22 mouse cellular contexts compared by ENCODE assay signal in genomic region chr1:72085661-72086060, GRCm38 (mm10).
"Had no signal": no experiment of that assay in that cellular context is flagged by ENCODE, and none has a peak within 500 bp of the region (broad histone marks: within the 10 kb centered on the region; RNA-seq: fewer than 3 reads in every experiment).

No protein-coding gene starts in this region.

- H3K4me3 ChIP-seq: layer of hippocampus, adult 2 months; limb, embryonic 10.5 days; limb, embryonic 13.5 days; liver, embryonic 12.5 days; liver, embryonic 15.5 days; lung, embryonic 15.5 days; neural tube, embryonic 12.5 days; neural tube, embryonic 15.5 days had no signal

- H3K9ac ChIP-seq: limb, embryonic 13.5 days; liver, embryonic 12.5 days; liver, embryonic 15.5 days; lung, embryonic 15.5 days; neural tube, embryonic 12.5 days; neural tube, embryonic 15.5 days had no signal

- H3K4me1 ChIP-seq: limb, embryonic 10.5 days; limb, embryonic 13.5 days; liver, embryonic 12.5 days; liver, embryonic 15.5 days; lung, embryonic 15.5 days; neural tube, embryonic 12.5 days; neural tube, embryonic 15.5 days had no signal

- H3K4me2 ChIP-seq: limb, embryonic 13.5 days; liver, embryonic 12.5 days; liver, embryonic 15.5 days; lung, embryonic 15.5 days; midbrain, embryonic 11.5 days; neural tube, embryonic 12.5 days; neural tube, embryonic 15.5 days had no signal

- ATAC-seq: liver, embryonic 12.5 days had no signal

- H3K9me3 ChIP-seq: limb, embryonic 10.5 days; limb, embryonic 13.5 days; liver, embryonic 12.5 days; liver, embryonic 15.5 days; lung, embryonic 15.5 days; neural tube, embryonic 12.5 days; neural tube, embryonic 15.5 days had no signal

- H3K27me3 ChIP-seq: limb, embryonic 13.5 days; liver, embryonic 12.5 days; liver, embryonic 15.5 days; lung, embryonic 15.5 days; neural tube, embryonic 12.5 days; neural tube, embryonic 15.5 days had no signal

- H3K36me3 ChIP-seq: limb, embryonic 10.5 days; limb, embryonic 13.5 days; liver, embryonic 12.5 days; liver, embryonic 15.5 days; lung, embryonic 15.5 days; neural tube, embryonic 12.5 days; neural tube, embryonic 15.5 days had no signal

- DNase-seq: kidney, adult 2 months; kidney, postnatal 25 days; layer of hippocampus, adult 9-11 months; liver; lung, adult 18-20 months; lung, postnatal 10 days; lung, postnatal 36 days; midbrain, embryonic 14.5 days; right cerebral cortex, adult 18-20 months; right cerebral cortex, postnatal 14 days; right cerebral cortex, postnatal 4 days; thymus, postnatal 25 days had no signal

- H3K27ac ChIP-seq: layer of hippocampus, adult 2 months; limb, embryonic 10.5 days; limb, embryonic 13.5 days; liver, embryonic 12.5 days; liver, embryonic 15.5 days; lung, embryonic 15.5 days; neural tube, embryonic 12.5 days; neural tube, embryonic 15.5 days; stomach, postnatal 0 days had no signal
